In the genomic region with DNA sequence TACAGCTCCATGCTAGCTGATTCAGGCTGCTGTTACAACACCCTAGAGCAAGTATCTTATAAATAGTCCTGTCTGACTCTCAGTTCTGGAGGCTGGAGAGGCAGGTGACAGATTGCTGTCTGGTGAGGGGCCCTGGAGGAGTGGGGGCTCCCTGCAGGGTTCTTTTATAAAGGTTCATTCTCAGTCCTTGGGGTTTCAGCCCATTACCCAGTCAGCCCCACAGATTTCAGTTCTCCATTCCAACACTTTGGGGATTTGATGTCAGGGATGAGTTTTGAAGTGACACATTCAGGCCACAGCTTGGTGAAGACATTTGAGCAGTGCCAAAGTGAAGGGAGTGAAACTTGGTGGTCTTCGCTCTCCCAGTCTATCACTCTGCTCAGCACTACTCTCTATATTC, we compare ENCODE assay signal across 16 mouse cellular contexts.
"Had no signal": no experiment of that assay in that cellular context is flagged by ENCODE, and none has a peak within 500 bp of the region (broad histone marks: within the 10 kb centered on the region; RNA-seq: fewer than 3 reads in every experiment).

No protein-coding gene starts in this region.

- H3K4me2 ChIP-seq: intestine, embryonic 15.5 days; limb, embryonic 13.5 days; liver, embryonic 12.5 days; liver, embryonic 15.5 days; lung, embryonic 15.5 days; midbrain, embryonic 11.5 days had no signal

- H3K36me3 ChIP-seq: liver, embryonic 15.5 days had no signal

- DNase-seq: liver; lung, adult 18-20 months; lung, postnatal 10 days; lung, postnatal 36 days; midbrain, embryonic 14.5 days; thymus, adult 2 months; thymus, postnatal 14 days; thymus, postnatal 4 days had no signal

- H3K4me1 ChIP-seq: limb, embryonic 10.5 days; liver, embryonic 12.5 days; liver, embryonic 15.5 days had no signal

- H3K9me3 ChIP-seq: intestine, embryonic 15.5 days; limb, embryonic 10.5 days; limb, embryonic 13.5 days; liver, embryonic 12.5 days; liver, embryonic 15.5 days; lung, embryonic 15.5 days; megakaryocyte, embryonic 14.5 days had no signal

- ATAC-seq: intestine, embryonic 15.5 days; liver, embryonic 12.5 days had no signal

- H3K9ac ChIP-seq: intestine, embryonic 15.5 days; limb, embryonic 13.5 days; liver, embryonic 12.5 days; liver, embryonic 15.5 days; lung, embryonic 15.5 days had no signal

- H3K27ac ChIP-seq: intestine, embryonic 15.5 days; limb, embryonic 10.5 days; limb, embryonic 13.5 days; liver, embryonic 12.5 days; liver, embryonic 15.5 days; lung, embryonic 15.5 days had no signal

- H3K4me3 ChIP-seq: intestine, embryonic 15.5 days; limb, embryonic 10.5 days; limb, embryonic 13.5 days; liver, embryonic 12.5 days; liver, embryonic 15.5 days; lung, embryonic 15.5 days; megakaryocyte, embryonic 14.5 days had no signal

- H3K27me3 ChIP-seq: intestine, embryonic 15.5 days; limb, embryonic 13.5 days; liver, embryonic 12.5 days; liver, embryonic 15.5 days; lung, embryonic 15.5 days; megakaryocyte, embryonic 14.5 days had no signal
